Mouse (Mus musculus) adrenal gland, adult 8-10 months (tissue): Measurements from ENCODE around the gene S100a11. TPM values are rescaled to one million over a fixed set of nuclear protein-coding genes. Genes with fewer than 3 reads are reported as not detected.

Source experiments
- DNase-seq: peaks from one replicate; pipeline ENCODE4 v3.0.0; 2022
- total RNA-seq, 4 experiments: library from RNA; stranded (reverse); gene quantifications; 2 replicates each; pipeline ENCODE4 v1.2.4; 2022

The S100a11 gene
- total RNA-seq, 4 experiments from 2014 or later = 161 to 194 (median 182) TPM

GRCm38 (mm10) chr3:93562372-93562771 is 42.1 kb downstream of the S100a11 start:
- DNase-seq = no peak

GRCm38 (mm10) chr3:93563216-93563615 is 42.9 kb downstream of the S100a11 start:
- no peak for DNase-seq

- DNase-seq = no peak
Measured at GRCm38 (mm10) chr3:93566892-93567291, 46.6 kb downstream of the S100a11 start.

- no peak for DNase-seq
Measured at GRCm38 (mm10) chr3:93567721-93568120, 47.4 kb downstream of the S100a11 start.

- DNase-seq = peak; percentile 60
Measured at GRCm38 (mm10) chr3:93568428-93569040, 48.2 kb downstream of the S100a11 start.

GRCm38 (mm10) chr3:93569046-93569445 is 48.8 kb downstream of the S100a11 start:
- DNase-seq = no peak

- DNase-seq = peak; percentile 71
Measured at GRCm38 (mm10) chr3:93572058-93572791, 51.9 kb downstream of the S100a11 start.

Other genes starting within 250 kb of the S100a11 start
- gene Flg, start 247.0 kb upstream of the S100a11 start, total RNA-seq = not detected
- not detected for gene Hrnr, start 200.7 kb upstream of the S100a11 start, total RNA-seq
- not detected for gene Rptn, start 126.8 kb upstream of the S100a11 start, total RNA-seq
- gene Tchh, start 78.2 kb upstream of the S100a11 start, total RNA-seq = under 1 TPM; 0.09 to 0.56 (median 0.29) TPM
- gene Tchhl1, start 51.7 kb upstream of the S100a11 start, total RNA-seq = 1 to 10 TPM in 1 of 4 experiments, under 1 TPM in 2, not detected in 1; 0.22 to 1.6 (median 0.94) TPM
- gene S100a10, start 34.6 kb downstream of the S100a11 start, total RNA-seq = 100 to 1,000 TPM; 108 to 159 (median 130) TPM
- gene Tdpoz2, start 132.2 kb downstream of the S100a11 start, total RNA-seq = not detected
- gene Tdpoz1, start 155.8 kb downstream of the S100a11 start, total RNA-seq = not detected
- gene Gm37596, start 172.6 kb downstream of the S100a11 start, total RNA-seq = not detected